Mouse (Mus musculus) limb, embryonic 11.5 days (tissue): ENCODE results near the gene Mex3d. TPM values are rescaled to one million over a fixed set of nuclear protein-coding genes. Genes with fewer than 3 reads are reported as not detected.

Experiments
- ATAC-seq: fragments of 200-750 bp; cut with Nextera tagmentation; 2 replicates; pipeline ENCODE4 v1.8.0; 2017; ENCODE audit warnings: low read depth; ENCODE audit not compliant: insufficient number of reproducible peaks, low FRiP score, low TSS enrichment
- DNase-seq: peaks from one replicate; pipeline ENCODE4 v3.0.0-alpha.2; 2015; ENCODE audit warnings: low spot score
- H3K27ac ChIP-seq: fragments of 300-500 bp; sonication (generic); replicated peaks from 2 replicates; pipeline ENCODE4 v1.5.1; 2014; ENCODE audit warnings: low read depth, mild to moderate bottlenecking, low read length
- H3K27me3 ChIP-seq: fragments of 300-500 bp; sonication (generic); 2 replicates; pipeline ENCODE4 v1.6.1; 2014; ENCODE audit warnings: mild to moderate bottlenecking, low read length, mixed read lengths; ENCODE audit not compliant: control insufficient read depth, insufficient read depth
- H3K36me3 ChIP-seq: fragments of 300-500 bp; sonication (generic); 2 replicates; pipeline ENCODE4 v1.6.1; 2014; ENCODE audit warnings: mild to moderate bottlenecking, low read length, moderate library complexity, mixed read lengths; ENCODE audit not compliant: control insufficient read depth, insufficient read depth
- H3K4me1 ChIP-seq: fragments of 300-500 bp; sonication (generic); 2 replicates; pipeline ENCODE4 v1.6.1; 2014; ENCODE audit warnings: low read length, mixed read lengths; ENCODE audit not compliant: control insufficient read depth, insufficient read depth
- H3K4me2 ChIP-seq: fragments of 300-500 bp; sonication (generic); 2 replicates; pipeline ENCODE4 v1.6.1; 2014; ENCODE audit warnings: low read depth, mild to moderate bottlenecking, moderate library complexity; ENCODE audit not compliant: severe bottlenecking
- H3K4me3 ChIP-seq: fragments of 300-500 bp; sonication (generic); 2 replicates; pipeline ENCODE4 v1.5.1; 2014; ENCODE audit warnings: low read depth, low read length
- H3K9ac ChIP-seq: fragments of 300-500 bp; sonication (generic); 2 replicates; pipeline ENCODE4 v1.6.1; 2014; ENCODE audit warnings: mild to moderate bottlenecking, low read length
- H3K9me3 ChIP-seq: fragments of 300-500 bp; sonication (generic); 2 replicates; pipeline ENCODE4 v1.6.1; 2016; ENCODE audit warnings: low read length; ENCODE audit not compliant: control insufficient read depth
- WGBS: fragments of 180-500 bp; shearing (Covaris S2); extraction: QIAGEN DNeasy Blood & Tissue Kit; methylation state at CpG from one replicate; pipeline ENCODE4 v1.1.7; 2014; 5-methylcytosine and 5-hydroxymethylcytosine counted together
- polyA plus RNA-seq: library from polyadenylated mRNA; unstranded; fragments of >200 nt; fragmentation: Nextera tagmentation; extraction: Ambion mirVana; gene quantifications from 2 replicates; pipeline ENCODE4 v1.2.1, GENCODE M21; 2014

Gene Mex3d
- 9.8 and 10.4 TPM in 2 replicates for polyA plus RNA-seq

DNA sequence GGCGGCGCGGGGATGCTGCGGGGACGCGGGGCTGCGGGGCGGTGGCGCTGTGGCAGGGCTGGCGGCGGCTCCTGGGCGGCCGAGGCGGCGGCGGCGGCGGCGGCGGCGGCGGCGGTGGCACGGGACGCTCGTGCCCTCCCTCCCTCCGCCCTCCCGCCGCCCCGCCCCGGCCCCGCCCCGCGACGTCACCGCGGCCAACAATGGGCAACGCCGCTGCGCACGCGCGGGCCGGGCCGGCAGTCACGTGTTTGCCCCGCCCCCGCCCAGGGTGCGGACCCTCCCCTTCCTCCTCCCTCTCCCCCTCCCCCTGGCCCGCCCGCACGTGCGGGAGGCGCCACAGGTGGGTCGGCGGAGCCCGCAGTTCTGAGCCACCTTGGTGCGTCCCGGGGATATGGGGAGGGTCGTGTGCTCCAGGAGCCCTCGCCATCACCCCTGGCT, at the start of gene Mex3d:
TSS of gene Mex3d (minus strand) at position 138 of the 438 bp plus-strand sequence.
- 0% methylated on average over 17 of the region's 61 CpGs for WGBS
- H3K4me2 ChIP-seq: peak within 1 kb of the TSS; percentile 92
- H3K4me1 ChIP-seq: peaks cover 37% of the 10 kb centered on the region
- H3K27ac ChIP-seq: peak within 1 kb of the TSS; percentile 78
- H3K9me3 ChIP-seq: no peaks in the 10 kb centered on the region
- peak within 1 kb of the TSS; percentile 99 for H3K4me3 ChIP-seq
- H3K9ac ChIP-seq: peak within 1 kb of the TSS; percentile 96
- peaks cover 16% of the 10 kb centered on the region for H3K36me3 ChIP-seq
- H3K27me3 ChIP-seq: no peaks in the 10 kb centered on the region
- peak; percentile 93 for DNase-seq
- ATAC-seq: peak; percentile 36; the same call in 1 of the 2 replicates

DNA sequence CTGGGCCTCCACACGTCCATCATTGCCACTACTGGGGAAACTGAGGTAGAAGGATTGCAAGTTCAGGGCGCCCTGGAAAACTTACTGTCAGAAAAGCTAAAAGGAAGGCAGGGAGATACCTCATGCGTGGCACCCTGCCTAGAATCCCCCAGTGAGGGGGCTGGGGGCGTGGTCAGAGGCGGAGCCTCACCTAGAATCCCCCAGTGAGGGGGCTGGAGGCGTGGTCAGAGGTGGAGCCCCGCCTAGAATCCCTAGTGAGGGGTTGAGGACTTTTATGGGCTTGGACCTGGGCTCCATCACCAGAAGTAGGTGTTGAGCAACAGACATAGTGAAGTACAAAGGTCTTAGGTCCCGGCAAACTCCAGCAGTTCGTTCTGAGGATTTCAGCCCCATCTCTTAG, 48.8 kb upstream of the Mex3d start:
- no peaks in the 10 kb centered on the region for H3K27me3 ChIP-seq
- H3K36me3 ChIP-seq: no peaks in the 10 kb centered on the region
- H3K9me3 ChIP-seq: no peaks in the 10 kb centered on the region; the same call in 1 of the 2 replicates
- ATAC-seq: no peak
- 0 out of 2 replicates have a peak overlapping the region, but pooled peaks have one; percentile 12 for H3K9ac ChIP-seq
- no peak overlapping the region for H3K4me2 ChIP-seq
- WGBS: 14% methylated on average over 9 of the region's 9 CpGs
- peaks cover 10% of the 10 kb centered on the region; the same call in 1 of the 2 replicates for H3K4me1 ChIP-seq
- H3K27ac ChIP-seq: no peak overlapping the region
- no peak overlapping the region for H3K4me3 ChIP-seq
- DNase-seq: no peak

DNA sequence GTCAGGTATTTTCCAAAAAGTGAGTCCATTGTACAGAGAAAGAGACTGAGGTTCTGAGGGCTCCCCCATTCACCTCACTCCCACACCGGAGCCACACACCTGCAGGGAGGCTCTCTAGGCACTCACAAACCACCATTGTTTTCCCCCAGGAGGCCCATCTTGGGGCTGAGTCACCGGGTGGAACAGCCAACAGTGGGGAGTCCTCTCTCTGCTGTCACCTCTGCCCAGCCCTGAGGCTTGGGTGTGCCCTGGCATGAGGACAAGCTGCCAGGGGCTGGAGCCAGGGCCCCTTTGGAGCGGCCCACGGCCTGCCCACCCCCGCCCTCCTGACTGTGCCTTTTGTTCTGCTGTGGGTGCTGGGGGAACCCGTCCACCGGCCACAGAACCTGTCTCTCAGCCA, 48.3 kb upstream of the Mex3d start:
- H3K9me3 ChIP-seq: no peaks in the 10 kb centered on the region; the same call in 1 of the 2 replicates
- H3K9ac ChIP-seq: peak overlapping the region; percentile 12; the same call in 1 of the 2 replicates
- H3K27ac ChIP-seq: no peak overlapping the region
- ATAC-seq: no peak
- no peak overlapping the region for H3K4me3 ChIP-seq
- peaks cover 12% of the 10 kb centered on the region; the same call in 1 of the 2 replicates for H3K4me1 ChIP-seq
- WGBS: 55% methylated on average over 7 of the region's 7 CpGs
- peaks cover 2% of the 10 kb centered on the region; the same call in 1 of the 2 replicates for H3K36me3 ChIP-seq
- no peak for DNase-seq
- H3K4me2 ChIP-seq: no peak overlapping the region
- H3K27me3 ChIP-seq: no peaks in the 10 kb centered on the region

DNA sequence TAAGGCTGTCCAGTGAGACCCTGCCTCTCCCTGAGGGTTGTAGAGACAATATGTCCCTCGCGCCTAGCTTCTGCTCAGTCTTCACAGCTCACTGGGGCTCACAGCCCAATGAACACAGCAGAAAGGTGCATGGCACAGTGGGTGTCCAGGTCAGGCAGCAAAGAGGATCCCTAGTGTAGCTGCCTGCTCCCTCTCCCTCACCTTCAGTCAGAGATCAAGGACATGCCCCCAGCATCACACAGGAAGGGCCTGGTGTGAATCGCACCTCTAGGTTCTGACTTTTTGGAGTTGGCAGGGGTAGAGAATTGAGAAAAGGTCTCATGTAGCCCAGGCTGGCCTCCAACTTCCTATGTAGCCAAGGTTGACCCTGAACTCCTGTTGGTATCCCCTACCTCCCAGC, 47.4 kb upstream of the Mex3d start:
- Histone ChIP-seq H3K27me3 (no peaks in the 10 kb centered on the region), H3K4me1 (peaks cover 14% of the 10 kb centered on the region; the same call in 1 of the 2 replicates), H3K4me2 (no peak overlapping the region), H3K9ac (no peak overlapping the region), H3K9me3 (no peaks in the 10 kb centered on the region; the same call in 1 of the 2 replicates), H3K27ac (no peak overlapping the region), H3K4me3 (no peak overlapping the region), H3K36me3 (peaks cover 9% of the 10 kb centered on the region; the same call in 1 of the 2 replicates)
- DNase-seq: no peak
- no peak for ATAC-seq
- 76% methylated on average over 3 of the region's 3 CpGs for WGBS

DNA sequence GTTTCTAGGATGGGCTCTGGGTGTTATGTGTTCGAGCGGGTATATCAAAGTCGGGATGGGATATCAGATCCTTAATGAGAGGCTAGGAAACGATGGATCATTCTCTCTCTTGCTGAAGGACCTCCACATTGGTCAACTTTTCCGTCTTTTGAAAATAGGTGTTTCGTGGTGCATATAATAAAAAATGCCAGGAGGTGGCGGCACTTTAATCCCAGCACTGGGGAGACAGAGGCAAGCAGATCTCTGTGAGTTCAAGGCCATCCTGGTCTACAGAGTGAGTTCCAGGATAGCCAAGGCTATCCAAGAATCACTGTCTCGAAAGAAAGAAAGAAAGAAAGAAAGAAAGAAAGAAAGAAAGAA, 46.8 kb upstream of the Mex3d start:
- H3K4me2 ChIP-seq: no peak overlapping the region; the same call in 1 of the 2 replicates
- 16% methylated on average over 8 of the region's 8 CpGs for WGBS
- H3K9ac ChIP-seq: no peak overlapping the region
- H3K27ac ChIP-seq: no peak overlapping the region
- no peak for ATAC-seq
- no peak for DNase-seq
- no peaks in the 10 kb centered on the region for H3K27me3 ChIP-seq
- peaks cover 13% of the 10 kb centered on the region for H3K36me3 ChIP-seq
- peaks cover 14% of the 10 kb centered on the region; the same call in 1 of the 2 replicates for H3K4me1 ChIP-seq
- no peak overlapping the region for H3K4me3 ChIP-seq
- H3K9me3 ChIP-seq: no peaks in the 10 kb centered on the region; the same call in 1 of the 2 replicates

DNA sequence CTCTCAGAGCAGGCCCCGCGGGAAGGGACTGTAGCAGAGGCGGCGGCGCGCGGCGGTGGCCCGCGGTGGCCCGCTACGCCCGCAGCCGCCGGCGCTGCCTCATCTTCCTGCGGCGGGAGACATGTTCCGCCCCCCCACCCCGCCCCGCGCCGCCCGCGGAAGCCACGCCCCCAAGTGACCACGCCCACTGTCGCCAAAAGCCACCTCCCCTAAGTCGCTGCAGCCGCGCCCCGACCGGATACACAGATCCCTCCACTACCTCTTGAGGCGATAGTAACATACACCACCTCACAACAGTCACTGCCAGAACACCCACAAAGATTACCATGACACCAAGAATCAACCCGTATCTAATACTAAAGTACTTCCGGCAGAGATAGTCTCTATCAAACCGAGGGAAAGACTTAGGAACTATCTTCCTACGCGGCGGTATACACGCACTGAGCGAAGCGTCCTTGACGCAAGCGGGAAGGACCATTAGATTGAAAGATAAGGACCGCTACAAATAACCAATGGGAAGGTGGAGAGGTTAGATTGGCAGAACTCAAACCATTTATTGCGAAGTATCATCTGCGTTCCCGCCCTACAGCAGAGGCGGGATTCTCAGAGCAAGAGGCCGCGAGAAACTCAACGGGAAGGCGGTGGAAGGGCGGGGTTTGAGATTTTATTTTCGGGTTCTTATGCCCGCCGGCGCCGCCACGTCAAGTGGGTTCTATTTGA, 46.2 kb upstream of the Mex3d start, which contains the start of gene Tcf3:
TSS of gene Tcf3 (minus strand) at position 135 of the 720 bp plus-strand sequence.
- no peaks in the 10 kb centered on the region for H3K27me3 ChIP-seq
- H3K4me3 ChIP-seq: peak within 1 kb of the TSS; percentile 76
- WGBS: under 1% methylated on average over 41 of the region's 61 CpGs
- H3K9me3 ChIP-seq: no peaks in the 10 kb centered on the region; the same call in 1 of the 2 replicates
- peak within 1 kb of the TSS; percentile 90 for H3K4me2 ChIP-seq
- ATAC-seq (peak; percentile 90), DNase-seq (peak; percentile 96)
- H3K27ac ChIP-seq: peak within 1 kb of the TSS; percentile 78
- peaks cover 14% of the 10 kb centered on the region; the same call in 1 of the 2 replicates for H3K4me1 ChIP-seq
- peaks cover 18% of the 10 kb centered on the region for H3K36me3 ChIP-seq
- H3K9ac ChIP-seq: peak within 1 kb of the TSS; percentile 99

DNA sequence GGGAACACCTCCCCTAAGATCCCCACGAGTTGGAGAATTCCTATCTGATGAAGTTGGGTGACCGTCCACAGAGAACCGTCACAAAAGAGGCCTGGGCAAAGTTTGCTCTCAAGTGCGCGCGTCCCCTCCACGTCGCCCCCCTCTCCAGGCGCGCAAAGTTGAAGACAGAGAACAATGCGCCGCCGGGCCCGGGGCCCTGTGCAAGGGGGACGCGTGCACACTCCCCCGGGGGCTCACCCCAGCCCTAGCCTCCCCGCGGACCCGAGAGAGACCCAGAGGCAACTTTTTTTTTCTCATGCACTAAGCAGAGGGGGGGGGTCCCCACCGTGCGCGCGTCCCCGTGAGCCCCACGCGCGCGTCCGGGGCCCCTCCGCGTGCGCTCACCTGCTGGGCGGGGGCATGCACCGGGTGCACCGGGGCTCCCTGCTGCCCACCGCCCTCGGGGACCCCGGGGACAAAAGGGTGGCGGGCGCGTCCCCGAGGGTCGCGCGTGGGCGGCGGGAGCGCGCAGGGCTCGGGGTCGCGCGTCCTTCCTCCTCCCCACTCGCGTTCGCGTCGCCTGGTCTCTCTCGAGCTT, 45.6 kb upstream of the Mex3d start:
- Histone ChIP-seq H3K4me3 (peak overlapping the region; percentile 76), H3K27me3 (no peaks in the 10 kb centered on the region), H3K4me1 (peaks cover 14% of the 10 kb centered on the region; the same call in 1 of the 2 replicates), H3K9me3 (no peaks in the 10 kb centered on the region; the same call in 1 of the 2 replicates), H3K27ac (peak overlapping the region; percentile 78), H3K4me2 (peak overlapping the region; percentile 90), H3K9ac (peak overlapping the region; percentile 99), H3K36me3 (peaks cover 24% of the 10 kb centered on the region)
- DNase-seq (peak; percentile 79), ATAC-seq (no peak)
- under 1% methylated on average over 59 of the region's 60 CpGs for WGBS

DNA sequence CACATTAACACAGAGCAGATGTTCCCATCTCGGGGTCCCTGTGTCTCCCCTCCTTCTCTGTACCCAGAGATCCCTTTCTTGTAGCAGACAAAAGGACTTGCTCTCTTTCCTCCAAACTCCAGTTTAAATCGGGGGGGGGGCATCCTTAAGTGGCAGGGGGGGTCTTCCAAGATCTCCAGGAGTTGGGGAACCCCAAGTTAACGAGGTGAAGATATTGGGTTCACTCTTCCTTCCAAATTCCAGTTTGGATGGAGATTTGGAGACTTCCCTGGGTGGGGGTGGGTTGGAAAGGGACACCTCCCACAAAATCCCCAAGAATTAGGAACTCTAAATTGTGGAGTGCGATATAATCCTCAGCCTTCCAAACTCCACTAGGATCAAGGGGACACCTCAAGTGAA, 44.9 kb upstream of the Mex3d start:
- DNase-seq (no peak), ATAC-seq (no peak)
- Histone ChIP-seq H3K27ac (peak overlapping the region; percentile 78), H3K27me3 (no peaks in the 10 kb centered on the region), H3K36me3 (peaks cover 31% of the 10 kb centered on the region), H3K4me3 (peak overlapping the region; percentile 76), H3K9me3 (no peaks in the 10 kb centered on the region; the same call in 1 of the 2 replicates), H3K4me2 (peak overlapping the region; percentile 90), H3K4me1 (peaks cover 14% of the 10 kb centered on the region; the same call in 1 of the 2 replicates), H3K9ac (peak overlapping the region; percentile 99)
- 0% methylated on average over 4 of the region's 4 CpGs for WGBS
